Mouse (Mus musculus): Measurements from ENCODE around the gene 8030411F24Rik.

DNA sequence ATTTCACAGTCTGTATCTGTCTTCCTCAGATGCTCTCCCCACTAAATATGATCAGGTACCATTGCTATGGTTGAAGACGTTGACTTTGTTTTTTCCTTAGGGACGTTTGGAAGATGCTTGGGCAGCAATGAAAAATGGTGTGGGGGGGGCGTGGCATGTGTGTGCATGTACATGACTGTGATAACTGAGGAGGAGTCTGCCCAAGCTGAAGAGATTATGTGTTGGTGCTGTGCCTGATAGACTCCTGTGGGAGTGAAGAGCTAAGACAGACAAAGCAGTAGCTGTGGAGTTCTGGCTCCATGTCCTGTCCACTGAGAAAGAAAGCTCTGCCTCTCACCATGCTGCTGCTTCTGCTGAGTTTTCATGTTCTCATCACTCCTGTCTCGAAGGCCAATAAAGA, 53.1 kb downstream of the 8030411F24Rik start, which contains the start of gene Cst9:
- TF ChIP-seq CTCF (IDR thresholded peaks at IDR 0.05; ENCODE audit: insufficient read depth, low read depth, low read length), result no peak
- TF ChIP-seq POLR2A (IDR thresholded peaks at IDR 0.05; ENCODE audit: insufficient read depth, low read depth, low read length), result no peak

All from olfactory bulb, adult 2 months (tissue).